Mouse (Mus musculus) macrophage (primary cell): ENCODE data around the gene Bcl2l10. TPM values are rescaled to one million over a fixed set of nuclear protein-coding genes. Genes with fewer than 3 reads are reported as not detected.

Experiments used
- H3K27ac ChIP-seq: fragments of 350-480 bp; formaldehyde crosslinking; 2 replicates; pipeline ENCODE4 v1.9.0; 2021
- H3K36me3 ChIP-seq: fragments of 350-480 bp; formaldehyde crosslinking; 2 replicates; pipeline ENCODE4 v1.9.0; 2021; ENCODE audit errors: inconsistent target
- H3K4me3 ChIP-seq: fragments of 350-480 bp; formaldehyde crosslinking; 2 replicates; pipeline ENCODE4 v1.9.0; 2021; ENCODE audit errors: inconsistent target
- H3K79me2 ChIP-seq: fragments of 350-480 bp; formaldehyde crosslinking; 2 replicates; pipeline ENCODE4 v1.9.0; 2021; ENCODE audit errors: inconsistent target
- WGBS: methylation state at CpG from one replicate; pipeline ENCODE4 v1.1.7; 2026; ENCODE audit warnings: inconsistent platforms; ENCODE audit not compliant: missing documents; 5-methylcytosine and 5-hydroxymethylcytosine counted together
- polyA plus RNA-seq: library from polyadenylated mRNA; stranded (reverse); fragments of 250-400 nt; gene quantifications from 3 replicates; pipeline ENCODE4 v1.2.4, GENCODE M21; 2018; ENCODE audit warnings: inconsistent platforms

The Bcl2l10 gene
- polyA plus RNA-seq, 1 experiment from 2014 or later = not detected

GRCm38 (mm10) chr9:75400639-75401038 lies 53.1 kb downstream of the Bcl2l10 start:
- WGBS = 80% methylated on average over 5 of the region's 5 CpGs
- Histone ChIP-seq H3K79me2 (peaks cover 100% of the 10 kb centered on the region), H3K27ac (no peak overlapping the region), H3K36me3 (peaks cover 33% of the 10 kb centered on the region), H3K4me3 (no peak overlapping the region)

Other genes starting within 250 kb of the Bcl2l10 start
- not detected in 3 replicates for gene Myo5c, start 115.7 kb upstream of the Bcl2l10 start, polyA plus RNA-seq
- gene Gnb5, start 41.5 kb upstream of the Bcl2l10 start, polyA plus RNA-seq = 2.5 to 4.3 TPM (median 3.0 TPM) in 3 replicates
- 73.3 to 115 TPM (median 94.8 TPM) in 3 replicates for gene Mapk6, start 62.2 kb downstream of the Bcl2l10 start, polyA plus RNA-seq
- 15.0 to 36.4 TPM (median 28.2 TPM) in 3 replicates for gene Leo1, start 93.8 kb downstream of the Bcl2l10 start, polyA plus RNA-seq
- 69.0 to 94.7 TPM (median 81.9 TPM) in 3 replicates for gene Tmod3, start 211.9 kb downstream of the Bcl2l10 start, polyA plus RNA-seq